Mouse (Mus musculus) stomach, embryonic 16.5 days (tissue): ENCODE results near the gene Eif4g3. TPM values are rescaled to one million over a fixed set of nuclear protein-coding genes. Genes with fewer than 3 reads are reported as not detected.

Experiments used
- ATAC-seq: fragments of 200-750 bp; cut with Nextera tagmentation; 2 replicates; pipeline ENCODE4 v1.8.0; 2017; ENCODE audit warnings: moderate number of reproducible peaks, moderate TSS enrichment; ENCODE audit not compliant: insufficient read depth, low FRiP score
- H3K27ac ChIP-seq: fragments of 300-500 bp; sonication (generic); 2 replicates; pipeline ENCODE4 v1.5.1; 2014; ENCODE audit warnings: low read length
- H3K27me3 ChIP-seq: fragments of 300-500 bp; sonication (generic); 2 replicates; pipeline ENCODE4 v1.6.1; 2014; ENCODE audit warnings: low read length, control low read depth, mixed read lengths; ENCODE audit not compliant: control insufficient read depth, insufficient read depth
- H3K36me3 ChIP-seq: fragments of 300-500 bp; sonication (generic); 2 replicates; pipeline ENCODE4 v1.6.1; 2014; ENCODE audit warnings: low read length; ENCODE audit not compliant: control insufficient read depth, insufficient read depth
- H3K4me1 ChIP-seq: fragments of 300-500 bp; sonication (generic); 2 replicates; pipeline ENCODE4 v1.6.1; 2014; ENCODE audit warnings: low read length, control low read depth, mixed read lengths; ENCODE audit not compliant: control insufficient read depth, insufficient read depth
- H3K4me2 ChIP-seq: fragments of 300-500 bp; sonication (generic); 2 replicates; pipeline ENCODE4 v1.6.1; 2014; ENCODE audit warnings: low read depth, low read length, mixed read lengths
- H3K4me3 ChIP-seq: fragments of 300-500 bp; sonication (generic); replicated peaks from 2 replicates; pipeline ENCODE4 v1.5.1; 2014; ENCODE audit warnings: mild to moderate bottlenecking, low read length
- H3K9ac ChIP-seq: fragments of 300-500 bp; sonication (generic); 2 replicates; pipeline ENCODE4 v1.6.1; 2014; ENCODE audit warnings: low read length
- H3K9me3 ChIP-seq: fragments of 300-500 bp; sonication (generic); replicated peaks from 2 replicates; pipeline ENCODE4 v1.6.1; 2016; ENCODE audit warnings: low read length, control low read depth; ENCODE audit not compliant: control insufficient read depth
- WGBS: fragments of 180-500 bp; shearing (Covaris S2); extraction: QIAGEN DNeasy Blood & Tissue Kit; methylation state at CpG from one replicate; pipeline ENCODE4 v1.1.7; 2014; 5-methylcytosine and 5-hydroxymethylcytosine counted together
- polyA plus RNA-seq: library from polyadenylated mRNA; unstranded; fragments of >200 nt; fragmentation: Nextera tagmentation; extraction: Ambion mirVana; gene quantifications from 2 replicates; pipeline ENCODE4 v1.2.1, GENCODE M21; 2015

Gene Eif4g3
- polyA plus RNA-seq, 1 experiment from 2014 or later, result 24.8 TPM

GRCm38 (mm10) chr4:138107441-138108409 is 114.9 kb downstream of the Eif4g3 start:
- H3K4me2 ChIP-seq, result no peak overlapping the region
- ATAC-seq, result peak; percentile 81; the same call in 1 of the 2 replicates
- H3K27me3 ChIP-seq, result no peaks in the 10 kb centered on the region
- no peak overlapping the region for H3K4me3 ChIP-seq
- H3K4me1 ChIP-seq, result no peaks in the 10 kb centered on the region
- no peak overlapping the region for H3K27ac ChIP-seq
- WGBS, result 80% methylated on average over 7 of the region's 7 CpGs
- peaks cover 26% of the 10 kb centered on the region; the same call in 1 of the 2 replicates for H3K36me3 ChIP-seq
- no peak overlapping the region for H3K9ac ChIP-seq
- no peaks in the 10 kb centered on the region for H3K9me3 ChIP-seq

DNA sequence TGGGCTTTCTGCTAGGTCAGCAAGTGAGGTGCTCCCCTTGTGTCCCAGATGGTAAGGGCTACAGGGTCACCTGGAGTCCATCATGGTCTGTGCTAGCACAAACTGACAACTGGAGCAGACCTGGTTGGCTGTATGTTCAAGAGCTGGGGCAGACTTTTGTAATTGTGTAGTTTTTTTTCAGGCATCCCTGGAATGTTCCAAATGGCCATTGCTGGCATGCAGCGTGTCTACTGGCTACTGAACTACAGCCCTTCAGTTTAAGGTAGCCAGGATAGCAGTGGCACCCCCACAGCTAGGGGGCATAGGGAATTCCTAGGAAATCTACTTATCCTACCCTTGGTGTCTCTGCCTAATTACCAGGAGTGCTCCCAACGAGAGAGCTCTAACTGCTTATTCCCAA is 115.7 kb downstream of the Eif4g3 start:
- Histone ChIP-seq H3K36me3 (peaks cover 23% of the 10 kb centered on the region; the same call in 1 of the 2 replicates), H3K4me2 (no peak overlapping the region), H3K27ac (no peak overlapping the region), H3K4me1 (no peaks in the 10 kb centered on the region), H3K9ac (no peak overlapping the region), H3K9me3 (no peaks in the 10 kb centered on the region), H3K27me3 (no peaks in the 10 kb centered on the region), H3K4me3 (no peak overlapping the region)
- ATAC-seq, result no peak
- WGBS, result 70% methylated on average over 2 of the region's 2 CpGs

- WGBS, result 51% methylated on average over 3 of the region's 3 CpGs
- H3K27me3 ChIP-seq, result no peaks in the 10 kb centered on the region
- no peak overlapping the region for H3K4me3 ChIP-seq
- H3K36me3 ChIP-seq, result peaks cover 17% of the 10 kb centered on the region; the same call in 1 of the 2 replicates
- H3K27ac ChIP-seq, result no peak overlapping the region
- no peaks in the 10 kb centered on the region for H3K9me3 ChIP-seq
- H3K4me2 ChIP-seq, result no peak overlapping the region
- no peak for ATAC-seq
- no peak overlapping the region for H3K9ac ChIP-seq
- no peaks in the 10 kb centered on the region for H3K4me1 ChIP-seq
These were observed 116.5 kb downstream of the Eif4g3 start for GRCm38 (mm10) chr4:138109332-138109731.

DNA sequence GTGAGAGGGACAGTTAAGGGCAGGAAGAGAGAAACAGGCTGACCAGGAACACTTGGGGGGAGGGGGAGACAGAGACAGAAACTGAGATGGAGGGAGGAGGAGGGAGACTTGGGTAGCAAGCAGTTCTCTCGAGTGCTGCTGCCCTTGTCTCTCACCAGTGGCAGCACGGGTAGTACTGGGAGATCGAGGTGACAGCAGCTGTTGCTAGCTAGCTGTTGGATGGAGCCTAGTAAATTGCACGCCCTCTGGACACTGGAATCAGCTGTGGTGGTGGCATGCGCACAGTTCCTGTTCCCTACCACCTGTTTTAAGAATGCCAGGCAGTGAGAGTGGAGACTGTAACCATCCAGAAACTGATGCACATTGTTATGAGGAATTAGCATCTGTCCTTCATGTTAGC is 119.0 kb downstream of the Eif4g3 start:
- H3K4me1 ChIP-seq, result no peaks in the 10 kb centered on the region
- H3K4me2 ChIP-seq, result no peak overlapping the region
- H3K27ac ChIP-seq, result no peak overlapping the region
- no peaks in the 10 kb centered on the region for H3K9me3 ChIP-seq
- H3K9ac ChIP-seq, result no peak overlapping the region
- no peaks in the 10 kb centered on the region for H3K27me3 ChIP-seq
- ATAC-seq, result no peak
- 78% methylated on average over 5 of the region's 5 CpGs for WGBS
- no peak overlapping the region for H3K4me3 ChIP-seq
- peaks cover 10% of the 10 kb centered on the region; the same call in 1 of the 2 replicates for H3K36me3 ChIP-seq

GRCm38 (mm10) chr4:138119740-138120139 is 126.9 kb downstream of the Eif4g3 start:
- peak; percentile 44; the same call in 1 of the 2 replicates for ATAC-seq
- peaks cover 13% of the 10 kb centered on the region; the same call in 1 of the 2 replicates for H3K4me1 ChIP-seq
- 66% methylated on average over 10 of the region's 10 CpGs for WGBS
- no peaks in the 10 kb centered on the region for H3K9me3 ChIP-seq
- H3K27me3 ChIP-seq, result no peaks in the 10 kb centered on the region
- H3K9ac ChIP-seq, result no peak overlapping the region
- no peak overlapping the region for H3K27ac ChIP-seq
- H3K4me2 ChIP-seq, result no peak overlapping the region
- H3K36me3 ChIP-seq, result no peaks in the 10 kb centered on the region; the same call in 1 of the 2 replicates
- H3K4me3 ChIP-seq, result no peak overlapping the region

DNA sequence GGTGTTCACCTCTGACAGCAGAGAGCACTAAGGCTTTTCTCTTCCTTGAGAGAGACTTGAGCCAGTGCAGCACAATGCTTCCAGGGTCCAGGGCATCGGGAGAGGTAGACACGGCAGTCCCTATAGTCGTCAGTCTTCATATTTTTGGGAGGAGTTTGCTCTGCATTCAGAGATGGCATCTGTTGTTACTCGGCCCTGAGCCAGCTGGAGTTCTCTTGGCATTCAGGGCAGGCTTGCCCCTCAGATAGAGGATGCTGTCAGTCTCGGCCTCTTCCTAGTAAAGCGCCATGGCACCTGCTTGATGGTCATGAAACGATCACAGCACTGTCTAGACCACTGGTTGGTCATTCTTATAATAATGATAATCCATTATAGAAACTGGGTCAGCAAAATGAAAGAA is 131.2 kb downstream of the Eif4g3 start:
- Histone ChIP-seq H3K4me3 (no peak overlapping the region), H3K27me3 (no peaks in the 10 kb centered on the region), H3K27ac (no peak overlapping the region), H3K4me2 (no peak overlapping the region), H3K4me1 (peaks cover 13% of the 10 kb centered on the region; the same call in 1 of the 2 replicates), H3K36me3 (peaks cover 12% of the 10 kb centered on the region; the same call in 1 of the 2 replicates), H3K9me3 (no peaks in the 10 kb centered on the region), H3K9ac (no peak overlapping the region)
- 62% methylated on average over 7 of the region's 7 CpGs for WGBS
- ATAC-seq, result no peak

DNA sequence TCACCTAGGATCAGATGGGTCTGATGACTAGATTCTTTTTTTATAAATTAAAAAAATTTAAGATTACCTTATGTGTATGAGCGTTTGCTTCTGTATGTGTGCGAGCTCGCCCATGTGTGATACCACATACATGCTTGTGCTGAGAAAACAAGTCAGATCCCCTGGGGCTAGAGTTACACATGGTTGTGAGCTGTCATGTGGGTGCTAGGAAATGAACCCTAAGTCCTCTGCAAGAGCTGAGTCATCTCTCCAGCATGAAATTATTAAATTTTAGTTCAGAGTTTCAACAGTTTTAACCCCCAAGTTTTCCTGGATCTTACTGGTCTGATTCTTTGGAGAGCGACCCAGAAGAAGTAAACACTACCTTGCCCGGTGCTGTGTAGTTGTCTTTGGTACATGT is 134.5 kb downstream of the Eif4g3 start:
- no peak overlapping the region for H3K4me2 ChIP-seq

DNA sequence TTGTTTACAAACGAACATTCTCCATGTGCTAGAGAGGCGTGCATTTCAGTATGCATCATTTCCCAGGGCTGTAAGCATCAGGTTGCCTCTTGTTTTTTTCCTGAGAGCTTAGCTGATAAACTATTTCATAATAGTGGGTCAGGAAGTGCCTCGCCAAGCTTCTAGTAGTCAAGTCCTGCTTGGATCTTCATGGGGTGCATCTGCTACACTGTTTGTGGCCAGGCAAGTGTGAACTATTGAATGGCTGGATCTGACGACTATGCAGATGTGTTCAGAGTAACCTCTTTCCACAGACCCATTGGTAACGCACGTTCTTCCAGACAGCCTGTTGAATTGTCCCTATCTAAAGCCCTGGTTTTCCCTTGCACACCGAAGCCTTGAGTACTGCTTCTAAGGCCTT is 135.0 kb downstream of the Eif4g3 start:
- 90% methylated on average over 7 of the region's 7 CpGs for WGBS
- H3K36me3 ChIP-seq, result 0 out of 2 replicates have a peak, but pooled peaks cover 12% of the 10 kb centered on the region

More for the DNA sequence above, 134.5 kb downstream of the Eif4g3 start:
- no peak for ATAC-seq
- no peak overlapping the region for H3K4me3 ChIP-seq
- no peak overlapping the region for H3K9ac ChIP-seq
- peaks cover 13% of the 10 kb centered on the region; the same call in 1 of the 2 replicates for H3K4me1 ChIP-seq
- 88% methylated on average over 5 of the region's 5 CpGs for WGBS
- no peak overlapping the region for H3K27ac ChIP-seq
- H3K27me3 ChIP-seq, result no peaks in the 10 kb centered on the region
- H3K9me3 ChIP-seq, result no peaks in the 10 kb centered on the region
- H3K36me3 ChIP-seq, result 0 out of 2 replicates have a peak, but pooled peaks cover 12% of the 10 kb centered on the region

DNA sequence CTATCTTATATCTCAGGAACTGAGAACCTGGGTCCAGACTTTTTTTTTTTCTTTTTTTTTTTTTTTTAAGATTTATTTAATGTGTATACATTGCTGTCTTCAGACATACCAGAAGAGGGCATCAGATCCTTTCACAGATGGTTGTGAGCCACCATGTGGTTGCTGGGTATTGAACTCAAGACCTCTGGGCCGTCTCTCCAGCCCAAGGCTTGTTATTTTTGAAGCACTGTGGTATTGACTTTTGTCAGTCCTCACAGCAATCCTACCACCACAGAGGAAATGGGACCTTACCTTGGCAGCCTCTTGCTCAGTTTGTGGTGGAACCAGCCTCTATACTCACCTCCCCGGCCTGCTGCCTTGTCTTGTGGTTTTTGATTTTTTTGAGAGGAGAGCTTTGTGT is 137.3 kb downstream of the Eif4g3 start:
- no peaks in the 10 kb centered on the region for H3K9me3 ChIP-seq
- 66% methylated on average over 2 of the region's 2 CpGs for WGBS
- no peak overlapping the region for H3K9ac ChIP-seq
- H3K4me2 ChIP-seq, result no peak overlapping the region
- H3K4me1 ChIP-seq, result no peaks in the 10 kb centered on the region
- H3K27me3 ChIP-seq, result no peaks in the 10 kb centered on the region
- ATAC-seq, result no peak
- 0 out of 2 replicates have a peak, but pooled peaks cover 12% of the 10 kb centered on the region for H3K36me3 ChIP-seq
- H3K27ac ChIP-seq, result no peak overlapping the region
- H3K4me3 ChIP-seq, result no peak overlapping the region

More for the DNA sequence above, 135.0 kb downstream of the Eif4g3 start:
- Histone ChIP-seq H3K4me1 (peaks cover 13% of the 10 kb centered on the region; the same call in 1 of the 2 replicates), H3K9me3 (no peaks in the 10 kb centered on the region), H3K9ac (no peak overlapping the region), H3K27me3 (no peaks in the 10 kb centered on the region), H3K4me2 (no peak overlapping the region), H3K27ac (no peak overlapping the region), H3K4me3 (no peak overlapping the region)
- ATAC-seq, result no peak
